Mouse (Mus musculus) liver, embryonic 14.5 days (tissue): ENCODE measurements around the gene Rpe. TPM values are rescaled to one million over a fixed set of nuclear protein-coding genes. Genes with fewer than 3 reads are reported as not detected.
A peak's percentile ranks its signal among the peaks of the same experiment; 100 is the strongest.

ENCODE experiments used
- ATAC-seq: fragments of 200-750 bp; cut with Nextera tagmentation; 2 replicates; pipeline ENCODE4 v1.8.0; 2017; ENCODE audit warnings: moderate number of reproducible peaks, mild to moderate bottlenecking, moderate library complexity; ENCODE audit not compliant: insufficient read depth
- DNase-seq, 3 experiments: peaks; one replicate each; pipeline ENCODE4 v3.0.0-alpha.2; 2012 to 2013; ENCODE audit warnings: low read depth in 3 of 3, low spot score in 3 of 3
- H3K27ac ChIP-seq: fragments of 300-500 bp; sonication (generic); 2 replicates; pipeline ENCODE4 v1.5.1; 2014; ENCODE audit warnings: moderate library complexity, mild to moderate bottlenecking, control low read depth, inconsistent platforms
- H3K27me3 ChIP-seq: fragments of 300-500 bp; sonication (generic); 2 replicates; pipeline ENCODE4 v1.6.1; 2014; ENCODE audit warnings: mild to moderate bottlenecking, low read length, moderate library complexity; ENCODE audit not compliant: control insufficient read depth, insufficient read depth
- H3K36me3 ChIP-seq: fragments of 300-500 bp; sonication (generic); replicated peaks from 2 replicates; pipeline ENCODE4 v1.6.1; 2014; ENCODE audit warnings: low read depth; ENCODE audit not compliant: control insufficient read depth, insufficient read depth
- H3K4me1 ChIP-seq, 2 experiments: fragments of 200-500 bp in 1 of 2; fragments of 300-500 bp in 1 of 2; sonication (generic) in 1 of 2; replicated peaks; 2 replicates each; pipeline ENCODE4 v1.6.1; 2012 to 2014; ENCODE audit warnings: antibody characterized with exemption in 1 of 2, inconsistent platforms in 1 of 2, low read length in 1 of 2; ENCODE audit not compliant: control insufficient read depth in 2 of 2, insufficient read depth in 2 of 2
- H3K4me2 ChIP-seq: fragments of 300-500 bp; sonication (generic); 2 replicates; pipeline ENCODE4 v1.6.1; 2014; ENCODE audit warnings: low read depth, mild to moderate bottlenecking, control low read depth, moderate library complexity
- H3K4me3 ChIP-seq, 2 experiments: fragments of 200-500 bp in 1 of 2; fragments of 300-500 bp in 1 of 2; sonication (generic) in 1 of 2; 2 replicates each; pipeline ENCODE4 v1.5.1; 2012 to 2014; ENCODE audit warnings: low read depth in 2 of 2, low read length in 2 of 2, mild to moderate bottlenecking in 2 of 2, control low read depth in 1 of 2, inconsistent platforms in 1 of 2, moderate library complexity in 1 of 2; ENCODE audit not compliant: insufficient read depth in 1 of 2
- H3K9ac ChIP-seq: fragments of 300-500 bp; sonication (generic); replicated peaks from 2 replicates; pipeline ENCODE4 v1.6.1; 2014; ENCODE audit warnings: mild to moderate bottlenecking, control low read depth, moderate library complexity
- H3K9me3 ChIP-seq: fragments of 300-500 bp; sonication (generic); 2 replicates; pipeline ENCODE4 v1.6.1; 2016; ENCODE audit warnings: low read length, mixed read lengths; ENCODE audit not compliant: control insufficient read depth
- CTCF ChIP-seq: IDR thresholded peaks from 2 replicates; pipeline ENCODE4 v1.5.1; 2016; ENCODE audit warnings: antibody characterized with exemption, low read depth, control low read depth
- EP300 ChIP-seq: IDR thresholded peaks from 2 replicates; pipeline ENCODE4 v1.6.1; 2016; ENCODE audit warnings: antibody characterized with exemption, low read depth
- WGBS: fragments of 180-500 bp; shearing (Covaris S2); extraction: QIAGEN DNeasy Blood & Tissue Kit; methylation state at CpG from one replicate; pipeline ENCODE4 v1.1.7; 2014; ENCODE audit not compliant: insufficient replicate concordance; 5-methylcytosine and 5-hydroxymethylcytosine counted together
- polyA plus RNA-seq, 2 experiments: library from polyadenylated mRNA; depleted of rRNA in 1 of 2; stranded (reverse) in 1 of 2; unstranded in 1 of 2; fragments of >200 nt; fragmentation: Nextera tagmentation in 1 of 2; extraction: Ambion mirVana in 1 of 2; gene quantifications; 2 replicates each; pipeline versions ENCODE4 v1.2.1 to v1.2.3; 2012 to 2014

The Rpe gene
- polyA plus RNA-seq (2012; rRNA removed) (7.4 and 11.5 TPM in 2 replicates), polyA plus RNA-seq (2014; fragmentation: Nextera tagmentation; extraction: Ambion mirVana) (27.4 and 31.2 TPM in 2 replicates)

DNA sequence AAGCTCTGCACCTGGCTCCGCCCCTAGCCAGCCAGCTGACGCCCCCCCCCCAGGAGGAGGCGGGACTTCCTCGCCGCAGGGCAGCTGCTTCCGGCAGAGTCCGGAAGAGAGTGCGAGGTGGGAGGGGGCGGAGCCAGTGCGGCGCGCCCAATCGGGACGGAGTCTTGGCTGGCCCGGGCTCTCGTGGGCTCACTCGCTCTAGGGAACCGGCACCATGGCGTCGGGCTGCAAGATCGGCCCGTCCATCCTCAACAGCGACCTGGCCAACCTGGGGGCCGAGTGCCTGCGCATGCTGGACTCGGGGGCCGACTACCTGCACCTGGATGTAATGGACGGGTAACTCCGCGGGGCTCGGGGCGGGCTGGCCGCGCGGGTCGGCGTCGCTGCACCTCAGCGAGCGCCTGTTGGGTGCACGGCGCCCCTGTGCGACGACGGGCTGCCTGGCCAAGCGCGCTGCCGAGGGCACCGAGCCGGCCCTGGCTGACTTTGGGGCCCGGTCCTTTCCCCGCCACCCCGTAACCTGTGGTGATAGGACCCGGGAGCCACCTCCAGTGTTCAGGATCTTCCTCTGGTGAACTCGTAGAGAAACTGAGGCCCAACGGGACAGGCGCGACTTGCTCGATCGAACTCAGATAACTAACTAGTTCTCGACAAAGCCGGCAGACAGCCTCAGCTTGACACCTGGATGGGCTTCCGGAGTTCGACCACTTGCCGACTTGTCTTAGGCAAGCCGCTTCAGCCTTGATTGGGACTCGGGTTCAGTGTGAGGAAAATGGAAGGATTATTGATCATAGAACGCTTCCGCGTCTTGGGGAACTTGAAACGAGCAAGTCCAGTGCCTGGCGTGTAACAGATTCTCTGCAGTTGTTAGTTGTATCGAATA, at the start of gene Rpe:
Rpe (plus strand) TSS at position 139 of the 883 bp plus-strand sequence.
- TF ChIP-seq EP300 (no peak), CTCF (no peak)
- H3K4me1 ChIP-seq, result peaks cover 14 to 17% of the 10 kb centered on the region in 2 experiments
- DNase-seq (peak; percentile 81 to 85 (median 83)), ATAC-seq (peak; percentile 99)
- H3K27me3 ChIP-seq, result no peaks in the 10 kb centered on the region
- peak within 1 kb of the TSS; percentile 74 to 98 for H3K4me3 ChIP-seq
- peak within 1 kb of the TSS; percentile 47 for H3K27ac ChIP-seq
- peak within 1 kb of the TSS; percentile 88 for H3K4me2 ChIP-seq
- peak within 1 kb of the TSS; percentile 88 for H3K9ac ChIP-seq
- no peaks in the 10 kb centered on the region for H3K36me3 ChIP-seq
- WGBS, result under 1% methylated on average over 71 of the region's 73 CpGs
- H3K9me3 ChIP-seq, result no peaks in the 10 kb centered on the region

GRCm38 (mm10) chr1:66655119-66655746, 45.4 kb upstream of the Rpe start:
- H3K27me3 ChIP-seq, result no peaks in the 10 kb centered on the region
- no peak overlapping the region for H3K4me2 ChIP-seq
- DNase-seq (no peak), ATAC-seq (no peak)
- no peak overlapping the region for H3K4me3 ChIP-seq
- H3K9ac ChIP-seq, result no peak overlapping the region
- no peak overlapping the region for H3K27ac ChIP-seq
- 47% methylated on average over 4 of the region's 4 CpGs for WGBS
- H3K36me3 ChIP-seq, result no peaks in the 10 kb centered on the region
- H3K4me1 ChIP-seq, result no peaks in the 10 kb centered on the region
- TF ChIP-seq EP300 (no peak), CTCF (no peak)
- no peaks in the 10 kb centered on the region for H3K9me3 ChIP-seq

GRCm38 (mm10) chr1:66655747-66656119, 44.9 kb upstream of the Rpe start:
- ATAC-seq, result no peak

GRCm38 (mm10) chr1:66671475-66671874, 29.2 kb upstream of the Rpe start:
- Histone ChIP-seq H3K4me1 (no peaks in the 10 kb centered on the region), H3K27me3 (no peaks in the 10 kb centered on the region), H3K9me3 (no peaks in the 10 kb centered on the region), H3K4me2 (no peak overlapping the region), H3K27ac (no peak overlapping the region), H3K36me3 (no peaks in the 10 kb centered on the region), H3K9ac (no peak overlapping the region), H3K4me3 (no peak overlapping the region)
- TF ChIP-seq EP300 (no peak), CTCF (no peak)
- ATAC-seq (no peak), DNase-seq (no peak)
- 64% methylated on average over 7 of the region's 7 CpGs for WGBS

More at GRCm38 (mm10) chr1:66655747-66656119, 44.9 kb upstream of the Rpe start:
- H3K9me3 ChIP-seq, result no peaks in the 10 kb centered on the region
- H3K9ac ChIP-seq, result no peak overlapping the region
- no peak overlapping the region for H3K4me3 ChIP-seq
- no peak overlapping the region for H3K27ac ChIP-seq
- DNase-seq, result peak in 1 of 3 experiments; percentile 5
- no peak for TF ChIP-seq EP300
- TF ChIP-seq CTCF, result no peak
- H3K4me1 ChIP-seq, result no peaks in the 10 kb centered on the region
- H3K4me2 ChIP-seq, result no peak overlapping the region
- no peaks in the 10 kb centered on the region for H3K36me3 ChIP-seq
- no peaks in the 10 kb centered on the region for H3K27me3 ChIP-seq

DNA sequence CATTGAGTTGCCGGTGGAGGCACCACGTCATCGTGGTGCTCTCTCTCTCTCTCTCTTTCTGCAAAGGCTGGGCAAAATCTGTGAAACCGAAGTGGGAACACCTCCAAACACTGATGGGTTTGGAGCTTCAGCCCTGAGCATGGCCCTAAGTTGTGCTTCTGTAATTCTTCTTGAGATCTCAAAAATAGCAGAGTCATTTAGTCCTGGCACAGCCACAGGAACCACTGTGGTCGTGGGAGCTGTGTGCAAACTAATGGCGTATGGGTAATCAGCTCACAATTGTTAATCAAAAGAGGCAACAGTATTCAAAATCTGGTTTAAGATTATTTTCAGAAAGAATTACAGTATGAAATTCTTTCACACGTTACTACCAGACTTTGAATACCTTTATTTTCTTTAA, 27.8 kb upstream of the Rpe start:
- Histone ChIP-seq H3K27me3 (no peaks in the 10 kb centered on the region), H3K4me1 (no peaks in the 10 kb centered on the region), H3K9me3 (no peaks in the 10 kb centered on the region), H3K4me3 (no peak overlapping the region), H3K27ac (no peak overlapping the region), H3K36me3 (no peaks in the 10 kb centered on the region), H3K9ac (no peak overlapping the region), H3K4me2 (no peak overlapping the region)
- WGBS, result 63% methylated on average over 7 of the region's 7 CpGs
- TF ChIP-seq EP300 (no peak), CTCF (no peak)
- DNase-seq, result no peak
- no peak for ATAC-seq
